Mouse (Mus musculus) kidney, embryonic 15.5 days (tissue): Measurements from ENCODE around the gene Tcp11x2. TPM values are rescaled to one million over a fixed set of nuclear protein-coding genes. Genes with fewer than 3 reads are reported as not detected.

ENCODE experiments used
- polyA plus RNA-seq: library from polyadenylated mRNA; unstranded; fragments of >200 nt; fragmentation: Nextera tagmentation; extraction: Ambion mirVana; gene quantifications from 2 replicates; pipeline ENCODE4 v1.2.1, GENCODE M21; 2015

The Tcp11x2 gene
- polyA plus RNA-seq, 1 experiment from 2014 or later: not detected

Other genes starting within 250 kb of the Tcp11x2 start
- not detected in 2 replicates for gene AV320801, start 199.2 kb downstream of the Tcp11x2 start, polyA plus RNA-seq
- gene Nxf7, start 95.0 kb downstream of the Tcp11x2 start, polyA plus RNA-seq: not detected in 2 replicates
- gene Prame, start 66.1 kb downstream of the Tcp11x2 start, polyA plus RNA-seq: not detected in 2 replicates
- not detected in 2 replicates for gene Tmsb15a, start 31.5 kb upstream of the Tcp11x2 start, polyA plus RNA-seq
- gene Armcx5, start 48.9 kb upstream of the Tcp11x2 start, polyA plus RNA-seq: 9.7 and 10.9 TPM in 2 replicates
- 46.2 and 47.6 TPM in 2 replicates for gene Gprasp1, start 48.9 kb upstream of the Tcp11x2 start, polyA plus RNA-seq
- 54.4 and 56.9 TPM in 2 replicates for gene Bhlhb9, start 103.8 kb upstream of the Tcp11x2 start, polyA plus RNA-seq
- 24.9 and 27.6 TPM in 2 replicates for gene Gprasp2, start 145.2 kb upstream of the Tcp11x2 start, polyA plus RNA-seq